ENCODE assay signal across 13 mouse cellular contexts in the genomic region with DNA sequence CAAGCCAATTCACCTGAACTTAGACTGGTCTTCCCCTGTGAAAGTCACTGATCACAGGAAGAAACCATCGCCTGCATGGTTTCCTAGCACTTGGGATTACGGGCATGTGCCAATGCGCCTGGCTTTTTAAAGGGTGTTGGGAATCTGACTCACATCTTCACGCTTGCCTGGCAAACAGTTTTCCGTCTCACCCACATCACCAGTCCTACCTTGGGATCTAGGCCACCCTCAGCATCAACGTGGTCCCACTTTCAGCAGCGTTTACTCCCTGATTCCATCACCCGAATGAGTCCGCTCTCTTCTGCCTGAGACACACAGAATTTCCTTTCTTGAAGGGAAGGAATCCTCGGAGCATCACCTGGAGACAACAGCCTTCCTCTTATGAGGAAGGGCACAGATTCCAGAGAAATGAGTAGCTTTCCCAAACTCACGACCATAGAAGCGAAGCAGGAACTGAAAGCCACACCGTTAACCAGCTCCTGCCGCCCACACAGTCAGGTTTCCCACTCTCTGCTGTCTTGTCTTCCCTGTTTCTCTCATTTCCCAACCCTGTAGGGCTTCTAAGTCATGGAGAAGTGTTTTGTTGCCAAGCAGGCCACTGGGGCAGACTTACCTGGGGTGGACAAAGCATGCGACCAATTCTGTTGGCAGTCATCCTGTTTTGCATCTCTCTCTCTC.
"Had no signal": no experiment of that assay in that cellular context is flagged by ENCODE, and none has a peak within 500 bp of the region (broad histone marks: within the 10 kb centered on the region; RNA-seq: fewer than 3 reads in every experiment).

No protein-coding gene starts in this region.

- DNase-seq: gastrocnemius, adult 2 months; gastrocnemius, postnatal 10 days; gastrocnemius, postnatal 25 days; heart, adult 2 months; heart, postnatal 14 days; heart, postnatal 36 days; kidney, adult 11 months; kidney, adult 2 months; kidney, adult 9 months; kidney, postnatal 14 days; kidney, postnatal 36 days; liver; liver, embryonic 13.5 days had no signal
